Mouse (Mus musculus) hematopoietic stem cell, adult 5-6 weeks (primary cell): ENCODE measurements around the gene Atp10a. TPM values are rescaled to one million over a fixed set of nuclear protein-coding genes. Genes with fewer than 3 reads are reported as not detected.

Source experiments
- ATAC-seq, 2 experiments: fragments of 125-278 bp in 1 of 2; replicated peaks in 1 of 2; 2 replicates each; pipeline ENCODE4 v1.8.0; 2016 to 2017; ENCODE audit warnings: inconsistent platforms in 2 of 2, mild to moderate bottlenecking in 2 of 2, moderate number of reproducible peaks in 2 of 2, low read depth in 1 of 2, moderate TSS enrichment in 1 of 2; ENCODE audit not compliant: low FRiP score in 2 of 2, poor library complexity in 2 of 2, severe bottlenecking in 2 of 2, insufficient read depth in 1 of 2, low TSS enrichment in 1 of 2
- total RNA-seq: library from RNA; stranded (forward); fragments of 172-1452, 232-1000 nt; gene quantifications from 2 replicates; pipeline ENCODE4 v1.2.3, GENCODE M21; 2017

Gene Atp10a
- 26.1 and 31.3 TPM in 2 replicates for total RNA-seq

DNA sequence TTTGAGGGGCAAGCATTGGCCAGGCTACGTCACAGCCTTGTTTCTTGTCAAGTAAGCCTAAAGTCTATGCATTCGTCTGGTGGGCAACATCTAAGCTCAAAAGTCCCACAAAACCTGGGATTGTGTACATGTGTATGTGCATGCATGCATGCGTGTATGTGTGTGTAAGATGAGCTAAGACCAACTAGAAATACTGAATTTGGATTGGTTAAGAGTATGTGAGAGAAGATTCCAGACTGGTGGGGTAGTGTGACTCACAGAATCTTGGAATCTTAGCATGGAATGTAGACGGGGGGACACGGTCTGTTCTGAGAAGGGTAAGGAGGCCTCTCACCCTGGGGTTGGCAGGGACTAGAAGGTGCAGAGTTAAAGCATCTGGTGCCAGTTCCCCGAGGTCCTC is at the start of gene Atp10a:
Atp10a (plus strand) TSS at position 301 of the 400 bp plus-strand sequence.
- no peak for ATAC-seq

GRCm38 (mm10) chr7:58618048-58618447 is 37.9 kb upstream of the Atp10a start:
- ATAC-seq = no peak

DNA sequence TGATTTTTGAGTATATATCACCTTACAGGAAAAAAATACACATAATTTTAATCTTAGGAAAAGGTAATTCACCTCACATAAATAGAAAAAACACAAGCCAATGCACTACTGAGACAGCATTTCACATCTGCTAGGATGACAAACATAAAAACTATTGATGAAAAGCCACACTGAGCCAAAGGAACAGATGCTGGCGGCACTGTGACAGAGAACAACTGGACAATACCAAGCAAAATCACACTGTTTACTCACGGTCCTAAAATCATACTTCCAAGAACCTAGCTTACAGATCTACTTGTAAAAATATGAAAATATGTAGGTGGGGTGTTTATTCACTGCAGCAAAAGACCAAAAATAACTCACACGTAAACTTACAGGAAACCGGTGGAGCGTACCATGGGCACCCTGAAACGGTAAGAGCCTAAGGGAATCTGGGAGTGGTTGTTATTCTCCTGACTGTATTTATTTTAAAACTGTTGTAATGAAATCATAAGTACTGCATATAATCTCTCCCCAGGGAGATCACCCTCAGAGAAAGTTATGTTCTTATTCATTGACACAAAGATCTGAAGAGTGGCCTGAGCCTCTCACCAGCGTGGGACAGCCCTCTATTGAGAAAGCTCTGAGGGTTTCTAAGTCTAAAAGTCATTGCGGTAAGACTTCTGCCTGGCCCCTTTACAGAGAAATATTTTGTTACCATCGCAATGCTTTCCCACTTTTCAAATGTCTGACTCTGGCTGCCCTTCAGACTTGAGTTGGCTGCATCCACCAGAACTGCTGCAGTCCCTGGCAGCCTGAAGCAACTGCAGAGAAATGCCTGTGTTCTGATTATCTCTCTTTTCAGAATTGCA is 29.4 kb upstream of the Atp10a start:
- peak; percentile 83 to 92 for ATAC-seq

DNA sequence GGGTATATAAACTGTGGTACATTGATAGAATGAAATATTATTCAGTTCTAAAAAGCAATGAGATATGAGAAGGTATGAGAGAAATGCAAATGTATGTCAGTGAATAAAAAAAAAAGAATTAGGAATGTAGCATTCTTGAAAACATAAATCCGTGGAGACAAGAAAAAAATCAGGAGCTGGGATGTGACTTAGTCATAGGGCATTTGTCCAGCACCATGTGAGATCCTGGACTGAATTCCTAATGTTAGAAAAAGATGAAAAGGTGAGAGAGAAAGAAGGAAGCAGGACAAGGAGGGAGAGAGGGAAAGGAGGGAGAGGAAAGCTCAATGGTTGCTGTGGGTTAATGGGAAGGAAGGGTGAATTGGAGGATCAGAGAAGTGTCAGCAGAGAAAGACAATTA is 28.6 kb upstream of the Atp10a start:
- ATAC-seq = no peak

DNA sequence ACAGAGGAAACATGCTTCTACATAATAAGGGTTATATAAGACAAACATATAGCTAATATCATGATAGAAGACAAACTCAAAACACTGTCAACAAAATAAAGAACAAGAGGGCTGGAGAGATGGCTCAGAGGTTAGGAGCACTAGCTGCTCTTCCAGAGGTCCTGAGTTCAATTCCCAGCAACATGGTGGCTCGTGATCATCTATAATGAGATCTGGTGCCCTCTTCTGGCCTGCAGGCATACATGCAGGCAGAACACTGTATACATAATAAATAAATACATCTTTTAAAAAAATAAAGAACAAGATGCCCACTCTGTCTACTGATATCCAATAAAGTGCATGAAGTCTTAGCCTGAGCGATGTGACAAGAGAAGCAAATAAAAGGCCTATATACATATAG is 26.7 kb upstream of the Atp10a start:
- ATAC-seq = no peak

DNA sequence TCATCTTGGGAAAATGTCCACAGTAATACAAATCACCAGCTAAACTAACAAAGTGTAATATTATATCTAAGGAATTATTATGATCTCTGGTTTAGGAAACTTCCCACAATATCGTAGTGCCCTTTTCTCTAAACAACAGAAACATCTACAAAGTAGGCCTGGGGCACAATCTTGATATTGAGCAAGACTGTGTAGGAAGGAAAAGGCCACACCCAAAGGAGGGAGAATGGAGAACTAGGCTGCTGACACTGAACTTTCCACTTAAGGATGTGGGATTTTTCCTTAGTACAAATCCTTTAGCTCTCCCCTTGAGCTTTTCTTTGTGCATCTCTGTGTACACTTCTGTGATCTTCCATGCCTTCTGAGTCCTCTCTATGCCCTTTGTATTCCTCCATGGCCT is 22.3 kb upstream of the Atp10a start:
- no peak for ATAC-seq

- ATAC-seq = no peak
Measured at GRCm38 (mm10) chr7:58639676-58640075, 16.3 kb upstream of the Atp10a start.

DNA sequence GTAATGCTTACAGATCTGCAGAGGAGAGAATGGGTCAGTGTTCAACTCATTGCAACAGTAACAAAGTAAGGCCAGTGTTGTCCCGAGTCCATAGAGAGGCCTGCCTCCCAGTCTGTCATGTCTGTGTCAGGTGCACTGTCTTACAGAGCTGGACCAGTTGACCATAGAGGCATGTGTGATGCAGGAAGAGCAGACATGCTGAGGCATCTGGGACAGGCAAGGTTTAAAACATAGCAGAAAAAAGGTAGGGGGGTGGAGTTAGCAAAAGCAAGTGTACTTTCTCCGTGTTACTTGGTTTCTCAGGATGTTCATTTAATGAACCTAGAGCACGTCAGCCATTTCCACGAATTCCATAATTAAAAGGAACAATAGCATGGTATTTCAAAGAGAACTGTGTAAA is 15.5 kb upstream of the Atp10a start:
- no peak for ATAC-seq

- no peak for ATAC-seq
Measured at GRCm38 (mm10) chr7:58641916-58642315, 14.1 kb upstream of the Atp10a start.

- ATAC-seq = no peak
Measured at GRCm38 (mm10) chr7:58647404-58647803, 8.6 kb upstream of the Atp10a start.

DNA sequence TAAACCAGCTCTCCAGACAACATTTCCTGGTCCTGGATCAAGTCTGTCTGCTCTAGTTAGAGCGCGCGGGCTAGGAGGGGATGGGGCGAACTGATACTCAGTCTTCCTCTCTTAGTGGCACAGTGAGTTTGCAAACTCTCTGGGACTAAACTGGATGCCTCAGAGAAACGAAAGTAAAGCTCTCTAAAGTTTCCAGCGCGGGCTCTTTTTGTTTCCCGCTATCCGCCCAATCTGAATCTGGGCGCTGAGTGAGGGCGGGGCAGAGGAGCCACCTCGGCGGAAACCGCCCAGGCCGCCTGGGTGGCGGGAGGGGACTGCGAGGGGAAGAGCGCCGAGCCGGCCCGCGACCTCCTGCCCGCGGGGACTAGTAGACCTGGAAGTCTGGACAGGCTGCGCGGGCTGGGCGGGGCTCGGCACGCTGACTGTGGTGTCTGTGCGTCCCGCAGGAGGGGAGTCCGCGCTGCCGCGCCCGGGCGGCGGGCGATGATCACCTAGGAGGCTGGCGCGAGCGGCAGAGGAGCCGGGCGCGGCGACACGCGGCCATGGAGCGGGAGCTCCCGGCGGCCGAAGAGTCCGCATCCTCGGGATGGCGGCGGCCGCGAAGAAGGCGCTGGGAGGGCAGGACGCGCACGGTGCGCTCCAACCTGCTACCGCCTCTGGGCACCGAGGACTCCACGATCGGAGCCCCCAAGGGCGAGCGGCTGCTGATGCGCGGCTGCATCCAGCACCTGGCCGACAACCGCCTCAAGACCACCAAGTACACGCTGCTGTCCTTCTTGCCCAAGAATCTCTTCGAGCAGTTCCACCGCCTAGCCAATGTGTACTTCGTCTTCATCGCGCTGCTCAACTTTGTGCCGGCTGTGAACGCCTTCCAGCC is 2.2 kb downstream of the Atp10a start:
- peak; percentile 89 to 91 for ATAC-seq

- peak in 1 of 2 experiments; percentile 2; a peak in 1 of 4 replicates for ATAC-seq
Measured at GRCm38 (mm10) chr7:58658790-58659405, 2.9 kb downstream of the Atp10a start.

- ATAC-seq = no peak
Measured at GRCm38 (mm10) chr7:58660046-58660445, 4.1 kb downstream of the Atp10a start.

DNA sequence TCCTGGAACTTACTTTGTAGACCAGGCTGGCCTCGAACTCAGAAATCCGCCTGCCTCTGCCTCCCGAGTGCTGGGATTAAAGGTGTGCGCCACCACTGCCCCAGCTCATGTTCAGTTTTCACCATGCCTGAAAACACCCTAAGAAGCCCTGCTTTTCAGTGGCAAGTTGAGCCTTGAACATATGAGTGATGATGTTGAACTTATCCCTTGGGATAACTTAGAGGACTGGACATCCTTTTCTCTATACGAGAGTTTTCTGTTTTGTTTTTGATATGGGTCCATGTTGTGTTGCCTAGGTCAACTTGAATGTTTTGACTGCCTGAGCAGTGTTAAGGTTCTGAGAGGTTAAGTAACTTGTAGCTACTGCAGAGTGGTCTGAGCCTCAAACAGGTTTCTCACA is 4.7 kb downstream of the Atp10a start:
- ATAC-seq = no peak

DNA sequence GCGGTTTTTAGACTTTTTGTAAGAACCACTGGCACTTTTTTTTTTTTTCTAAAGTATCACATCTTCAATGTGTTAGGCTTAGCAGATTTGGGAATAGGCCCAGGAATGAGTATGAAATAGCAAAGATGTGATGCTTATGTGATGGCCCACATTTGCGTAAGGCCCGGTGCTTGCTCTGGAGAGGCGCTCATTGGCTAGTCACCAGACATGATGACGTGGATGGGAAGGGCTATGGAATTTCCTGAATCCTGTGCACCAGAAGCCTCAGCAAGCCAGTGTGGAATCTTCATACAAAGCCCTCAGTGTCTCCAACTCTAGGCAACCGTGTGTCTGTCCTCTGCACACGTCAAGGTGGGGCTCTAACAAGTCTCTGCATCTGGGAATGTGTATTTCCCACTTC is 5.1 kb downstream of the Atp10a start:
- ATAC-seq = no peak

DNA sequence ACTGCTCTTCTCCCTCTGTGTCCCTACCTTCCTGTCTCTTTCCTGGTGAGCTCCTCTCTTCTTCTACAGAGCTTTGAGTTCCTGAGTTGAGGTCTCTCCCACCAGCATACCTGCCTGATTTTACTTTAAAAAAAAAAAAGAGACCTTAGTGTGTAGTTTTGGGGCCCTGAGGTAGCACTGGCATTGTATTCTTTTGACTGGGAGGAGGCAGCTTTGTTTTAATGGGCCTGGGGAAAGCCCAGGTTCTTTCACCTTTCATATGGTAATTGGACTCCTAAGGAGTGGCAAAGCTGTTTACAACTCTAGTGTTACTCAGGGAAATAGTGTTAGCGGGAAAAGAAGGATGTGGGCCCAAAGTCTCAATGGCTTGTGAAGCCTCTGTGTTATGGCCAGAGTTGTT is 12.7 kb downstream of the Atp10a start:
- no peak for ATAC-seq

- no peak for ATAC-seq
Measured at GRCm38 (mm10) chr7:58676075-58676474, 20.1 kb downstream of the Atp10a start.
